Mouse (Mus musculus) cerebellum, postnatal 25 days (tissue): ENCODE measurements around the gene Olfr750.

Source experiments
- DNase-seq, 2 experiments: peaks; one replicate each; pipeline ENCODE4 v3.0.0; 2021; ENCODE audit warnings: mixed read lengths in 2 of 2

The Olfr750 gene

GRCm38 (mm10) chr14:51026391-51027133 is 47.7 kb downstream of the Olfr750 start:
- peak; percentile 55 to 78 for DNase-seq

DNA sequence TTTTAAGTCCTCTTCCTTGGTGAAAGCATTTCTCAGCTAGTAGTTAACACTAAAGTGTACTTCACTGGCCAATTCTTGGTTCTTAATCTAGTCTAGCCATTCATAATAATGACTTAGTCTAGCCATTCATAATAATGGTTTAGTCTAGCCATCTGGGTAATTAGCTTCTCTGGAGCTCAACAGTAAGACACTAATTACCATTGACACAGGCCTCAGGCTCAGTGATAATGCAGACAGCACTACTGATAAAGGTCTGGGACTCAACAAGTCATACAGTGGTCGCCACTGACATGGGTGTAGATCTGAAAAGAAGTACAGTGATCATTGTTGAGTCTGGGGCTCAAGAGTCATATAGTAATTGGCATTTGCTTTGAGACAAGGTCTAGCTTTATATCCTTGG is 49.4 kb downstream of the Olfr750 start:
- DNase-seq, result no peak

DNA sequence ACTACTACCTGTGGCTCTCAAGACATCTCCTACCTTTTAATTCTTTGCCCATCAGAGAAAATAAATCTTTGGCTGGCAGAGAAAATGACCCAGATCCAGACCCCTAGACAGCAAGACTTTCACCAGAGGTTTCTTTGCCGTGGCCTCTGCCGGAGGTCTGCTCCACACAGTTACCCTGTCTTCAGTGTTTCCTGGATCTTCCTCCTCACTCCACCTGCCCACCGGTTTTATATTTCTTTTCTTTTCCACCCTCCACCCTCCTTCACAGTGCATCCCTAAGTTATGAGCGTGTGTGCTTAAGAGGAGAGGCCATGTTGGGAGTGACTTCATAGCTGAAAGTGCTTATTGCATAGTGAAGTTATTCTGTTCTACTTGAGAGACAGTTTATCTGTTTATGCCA is 50.8 kb downstream of the Olfr750 start:
- no peak for DNase-seq

GRCm38 (mm10) chr14:51017256-51017655 is 57.0 kb downstream of the Olfr750 start:
- DNase-seq, result no peak
